Mouse (Mus musculus): ENCODE data around the gene Gxylt2. TPM values are rescaled to one million over a fixed set of nuclear protein-coding genes. Genes with fewer than 3 reads are reported as not detected.

Gene Gxylt2
- polyA plus RNA-seq, 1 experiment from 2014 or later, result 0.93 TPM

DNA sequence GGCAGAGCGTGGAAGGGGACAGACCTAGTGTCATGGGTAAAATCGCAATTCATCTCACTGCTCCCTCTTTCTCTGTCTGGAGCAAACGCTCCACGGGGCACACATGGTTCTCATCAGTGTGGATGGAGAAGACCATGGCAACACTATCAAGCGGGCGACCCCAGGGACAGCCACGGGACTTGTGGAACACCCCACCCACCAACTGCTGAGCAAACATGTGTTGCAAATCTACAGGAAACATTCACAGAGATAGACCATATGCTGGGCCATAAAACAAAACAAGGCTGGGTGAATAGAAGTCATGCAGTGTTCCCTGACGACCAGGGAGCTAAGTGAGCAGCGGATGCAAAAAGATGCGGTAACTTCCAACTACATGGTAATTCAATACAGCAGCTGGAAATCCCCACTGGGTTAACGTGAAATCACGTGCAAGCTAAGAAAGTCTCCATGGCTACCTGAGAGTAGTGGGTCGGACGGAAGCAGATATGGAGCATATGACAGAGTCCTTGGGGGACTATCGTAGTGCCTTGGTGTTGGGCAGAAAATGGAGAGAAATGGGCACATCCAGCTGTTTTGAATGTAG lies 71.5 kb downstream of the Gxylt2 start:
- Histone ChIP-seq H3K4me3 (ENCODE audit: low read depth, low read length) (no peak overlapping the region), H3K36me3 (ENCODE audit: control insufficient read depth, insufficient read depth, low read length) (no peaks in the 10 kb centered on the region), H3K27me3 (ENCODE audit: control insufficient read depth, insufficient read depth, low read length) (no peaks in the 10 kb centered on the region), H3K4me2 (no peak overlapping the region), H3K9me3 (replicated peaks; ENCODE audit: control insufficient read depth, low read length) (no peaks in the 10 kb centered on the region), H3K9ac (ENCODE audit: low read depth, low read length) (no peak overlapping the region), H3K27ac (ENCODE audit: low read depth, low read length) (no peak overlapping the region), H3K4me1 (ENCODE audit: control insufficient read depth, insufficient read depth, low read length) (no peaks in the 10 kb centered on the region)
- WGBS (ENCODE audit: insufficient replicate concordance), result 73% methylated on average over 15 of the region's 15 CpGs
- no peak for ATAC-seq (replicated peaks; ENCODE audit: insufficient number of reproducible peaks, low FRiP score, low TSS enrichment)

DNA sequence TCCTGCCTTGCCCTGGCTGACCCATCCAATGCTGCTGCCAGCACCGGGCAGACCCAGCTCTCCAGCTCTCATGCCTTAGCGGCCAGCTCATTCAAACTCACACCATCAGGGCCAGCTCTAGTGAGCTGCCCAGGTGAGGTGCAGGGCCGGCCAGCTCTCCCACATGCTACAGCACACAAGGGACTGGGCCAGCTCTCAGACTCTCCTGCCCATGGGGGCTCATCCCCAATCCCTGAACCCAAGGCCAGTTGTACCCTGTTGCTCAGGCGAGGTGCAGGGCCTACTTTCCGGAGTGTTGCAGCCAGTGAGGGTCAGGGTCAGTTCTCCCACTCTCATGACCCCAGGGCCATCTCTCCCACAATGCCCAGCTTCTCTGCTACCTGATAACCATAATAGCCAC lies 74.1 kb downstream of the Gxylt2 start:
- Histone ChIP-seq H3K9me3 (replicated peaks; ENCODE audit: control insufficient read depth, low read length) (no peaks in the 10 kb centered on the region), H3K27ac (ENCODE audit: low read depth, low read length) (no peak overlapping the region), H3K4me2 (no peak overlapping the region), H3K9ac (ENCODE audit: low read depth, low read length) (no peak overlapping the region), H3K4me1 (ENCODE audit: control insufficient read depth, insufficient read depth, low read length) (no peaks in the 10 kb centered on the region), H3K36me3 (ENCODE audit: control insufficient read depth, insufficient read depth, low read length) (no peaks in the 10 kb centered on the region), H3K27me3 (ENCODE audit: control insufficient read depth, insufficient read depth, low read length) (no peaks in the 10 kb centered on the region), H3K4me3 (ENCODE audit: low read depth, low read length) (no peak overlapping the region)
- no peak for ATAC-seq (replicated peaks; ENCODE audit: insufficient number of reproducible peaks, low FRiP score, low TSS enrichment)
- 84% methylated on average over 5 of the region's 5 CpGs for WGBS (ENCODE audit: insufficient replicate concordance)

DNA sequence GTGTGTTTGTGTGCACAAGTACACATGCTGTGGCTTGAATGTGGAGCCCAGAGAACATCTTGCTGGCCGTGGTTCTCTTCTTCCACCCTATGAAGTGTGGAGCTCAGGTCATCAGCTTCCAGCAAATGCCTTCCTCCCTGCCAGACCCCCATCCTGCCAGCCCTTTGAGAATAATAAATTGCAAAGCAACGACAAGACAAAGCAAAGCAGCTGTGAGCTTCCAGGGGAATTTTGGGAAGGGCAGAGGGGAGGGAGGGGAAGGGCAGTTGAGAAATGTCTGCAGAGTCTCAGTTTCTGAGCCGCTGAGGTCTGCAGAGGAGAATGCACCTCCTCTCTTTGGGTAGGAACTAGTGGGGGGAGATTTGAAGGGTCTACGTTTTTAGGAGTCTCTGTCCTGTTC lies 75.9 kb downstream of the Gxylt2 start:
- Histone ChIP-seq H3K4me3 (ENCODE audit: low read depth, low read length) (no peak overlapping the region), H3K36me3 (ENCODE audit: control insufficient read depth, insufficient read depth, low read length) (no peaks in the 10 kb centered on the region), H3K9me3 (replicated peaks; ENCODE audit: control insufficient read depth, low read length) (no peaks in the 10 kb centered on the region), H3K9ac (ENCODE audit: low read depth, low read length) (no peak overlapping the region), H3K27ac (ENCODE audit: low read depth, low read length) (no peak overlapping the region), H3K4me1 (ENCODE audit: control insufficient read depth, insufficient read depth, low read length) (no peaks in the 10 kb centered on the region), H3K27me3 (ENCODE audit: control insufficient read depth, insufficient read depth, low read length) (no peaks in the 10 kb centered on the region), H3K4me2 (no peak overlapping the region)
- WGBS (ENCODE audit: insufficient replicate concordance), result 27% methylated on average over 4 of the region's 4 CpGs
- ATAC-seq (replicated peaks; ENCODE audit: insufficient number of reproducible peaks, low FRiP score, low TSS enrichment), result no peak

DNA sequence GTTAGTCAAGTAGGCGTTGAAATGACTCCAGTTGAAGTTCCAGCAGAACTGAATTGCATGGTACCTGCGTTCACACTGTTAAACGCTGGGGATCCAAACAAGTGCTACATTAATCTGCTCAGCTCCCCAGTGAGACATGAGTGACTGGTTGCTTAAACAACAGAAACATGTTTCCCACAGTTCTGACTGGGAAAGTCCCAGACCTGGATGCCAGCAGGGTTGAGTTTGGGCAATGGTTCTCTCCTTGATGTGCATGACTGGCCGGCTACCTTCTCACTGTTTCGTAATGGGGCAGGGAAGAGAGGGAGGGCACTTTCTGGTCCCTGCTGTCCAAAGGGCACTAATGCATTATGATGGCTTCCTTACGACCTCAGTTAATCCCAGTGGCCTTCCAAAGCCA lies 77.1 kb downstream of the Gxylt2 start:
- no peak overlapping the region for H3K4me3 ChIP-seq (ENCODE audit: low read depth, low read length)
- no peaks in the 10 kb centered on the region for H3K4me1 ChIP-seq (ENCODE audit: control insufficient read depth, insufficient read depth, low read length)
- WGBS (ENCODE audit: insufficient replicate concordance), result 80% methylated on average over 6 of the region's 6 CpGs
- ATAC-seq (replicated peaks; ENCODE audit: insufficient number of reproducible peaks, low FRiP score, low TSS enrichment), result no peak
- no peak overlapping the region for H3K9ac ChIP-seq (ENCODE audit: low read depth, low read length)
- no peaks in the 10 kb centered on the region for H3K36me3 ChIP-seq (ENCODE audit: control insufficient read depth, insufficient read depth, low read length)
- H3K9me3 ChIP-seq (replicated peaks; ENCODE audit: control insufficient read depth, low read length), result no peaks in the 10 kb centered on the region
- no peak overlapping the region for H3K27ac ChIP-seq (ENCODE audit: low read depth, low read length)
- no peak overlapping the region for H3K4me2 ChIP-seq
- H3K27me3 ChIP-seq (ENCODE audit: control insufficient read depth, insufficient read depth, low read length), result no peaks in the 10 kb centered on the region

DNA sequence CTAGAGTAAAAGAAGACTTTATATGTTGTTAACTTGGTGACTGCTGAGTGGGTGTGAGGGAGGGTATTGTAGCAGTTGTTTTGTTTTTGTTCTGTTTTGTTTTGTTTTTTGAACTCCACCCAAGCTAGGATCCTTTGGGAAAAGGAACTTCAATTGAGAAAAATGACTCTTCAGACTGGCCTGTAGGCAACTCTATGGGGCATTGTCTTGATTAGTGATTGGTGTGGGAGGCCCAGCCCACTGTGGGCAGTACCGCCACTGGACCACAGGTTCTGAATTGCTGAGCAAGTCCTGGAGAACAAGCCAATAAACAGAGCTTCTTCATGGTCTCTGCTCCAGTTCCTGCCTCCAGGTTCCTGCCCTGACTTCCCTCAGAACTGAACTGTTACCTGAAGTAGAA lies 83.2 kb downstream of the Gxylt2 start:
- 78% methylated on average over 1 of the region's 1 CpGs for WGBS (ENCODE audit: insufficient replicate concordance)
- ATAC-seq (replicated peaks; ENCODE audit: insufficient number of reproducible peaks, low FRiP score, low TSS enrichment), result no peak

DNA sequence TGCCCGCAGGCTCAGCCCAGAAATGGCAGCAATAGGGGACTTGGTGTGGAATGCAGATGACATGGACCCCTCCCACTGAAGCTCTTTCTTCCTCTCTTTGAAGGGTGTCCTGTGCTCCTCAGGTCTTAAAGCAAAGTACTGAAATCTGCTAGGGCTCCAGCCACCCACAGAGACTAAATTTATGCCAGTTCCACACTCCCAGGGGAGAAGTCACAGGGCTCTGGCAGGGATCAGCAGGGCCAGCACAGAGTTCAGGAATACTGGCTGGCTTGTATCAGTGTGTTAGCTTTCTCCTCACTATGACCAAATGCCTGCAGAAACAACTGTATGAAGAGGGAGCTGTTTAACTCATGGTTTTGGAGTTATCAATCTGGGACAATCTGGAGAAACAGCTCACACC lies 84.6 kb downstream of the Gxylt2 start:
- H3K27me3 ChIP-seq (ENCODE audit: control insufficient read depth, insufficient read depth, low read length), result no peaks in the 10 kb centered on the region
- H3K4me3 ChIP-seq (ENCODE audit: low read depth, low read length), result no peak overlapping the region
- no peak overlapping the region for H3K9ac ChIP-seq (ENCODE audit: low read depth, low read length)
- no peak overlapping the region for H3K4me2 ChIP-seq
- WGBS (ENCODE audit: insufficient replicate concordance), result 73% methylated on average over 1 of the region's 1 CpGs
- H3K36me3 ChIP-seq (ENCODE audit: control insufficient read depth, insufficient read depth, low read length), result no peaks in the 10 kb centered on the region
- H3K9me3 ChIP-seq (replicated peaks; ENCODE audit: control insufficient read depth, low read length), result no peaks in the 10 kb centered on the region; the same call in 1 of the 2 replicates
- no peak for ATAC-seq (replicated peaks; ENCODE audit: insufficient number of reproducible peaks, low FRiP score, low TSS enrichment)
- H3K27ac ChIP-seq (ENCODE audit: low read depth, low read length), result no peak overlapping the region
- no peaks in the 10 kb centered on the region for H3K4me1 ChIP-seq (ENCODE audit: control insufficient read depth, insufficient read depth, low read length)

More for the DNA sequence above, 83.2 kb downstream of the Gxylt2 start:
- Histone ChIP-seq H3K27me3 (ENCODE audit: control insufficient read depth, insufficient read depth, low read length) (no peaks in the 10 kb centered on the region), H3K27ac (ENCODE audit: low read depth, low read length) (no peak overlapping the region), H3K9me3 (replicated peaks; ENCODE audit: control insufficient read depth, low read length) (no peaks in the 10 kb centered on the region; the same call in 1 of the 2 replicates), H3K4me3 (ENCODE audit: low read depth, low read length) (no peak overlapping the region), H3K4me1 (ENCODE audit: control insufficient read depth, insufficient read depth, low read length) (no peaks in the 10 kb centered on the region), H3K9ac (ENCODE audit: low read depth, low read length) (no peak overlapping the region), H3K4me2 (no peak overlapping the region), H3K36me3 (ENCODE audit: control insufficient read depth, insufficient read depth, low read length) (no peaks in the 10 kb centered on the region)

DNA sequence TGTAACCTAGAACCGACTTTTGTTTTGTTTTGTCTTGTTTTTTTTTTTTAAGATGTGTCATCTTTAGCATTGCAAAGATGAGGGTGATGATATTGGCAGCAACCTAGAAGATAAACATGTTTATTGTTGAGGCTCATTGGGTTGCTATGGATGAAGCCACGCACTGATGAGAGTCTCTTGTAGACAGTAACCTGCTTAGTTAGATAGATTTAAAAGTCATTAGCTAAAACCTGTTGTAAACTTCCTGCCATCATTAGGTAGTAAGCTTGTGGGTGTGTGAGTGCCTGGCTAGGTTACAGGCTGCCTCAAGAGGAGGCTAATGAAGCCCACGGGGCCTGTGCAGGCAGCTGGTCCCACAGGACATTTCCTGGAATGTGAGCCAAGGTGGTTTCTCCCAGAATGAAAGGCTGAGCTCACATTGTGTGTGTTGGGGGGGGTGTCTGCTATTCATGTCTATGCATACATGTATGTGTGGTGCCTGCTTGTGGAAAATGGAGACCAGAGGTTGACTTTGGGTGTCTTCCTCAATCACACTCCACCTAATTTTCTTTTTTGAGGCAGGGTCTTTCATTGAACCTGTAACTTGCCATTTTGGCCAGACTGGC lies 87.6 kb downstream of the Gxylt2 start:
- Histone ChIP-seq H3K4me3 (ENCODE audit: low read depth, low read length) (no peak overlapping the region), H3K4me2 (no peak overlapping the region), H3K27me3 (ENCODE audit: control insufficient read depth, insufficient read depth, low read length) (no peaks in the 10 kb centered on the region), H3K4me1 (ENCODE audit: control insufficient read depth, insufficient read depth, low read length) (no peaks in the 10 kb centered on the region), H3K9me3 (replicated peaks; ENCODE audit: control insufficient read depth, low read length) (no peaks in the 10 kb centered on the region; the same call in 1 of the 2 replicates), H3K36me3 (ENCODE audit: control insufficient read depth, insufficient read depth, low read length) (no peaks in the 10 kb centered on the region), H3K27ac (ENCODE audit: low read depth, low read length) (no peak overlapping the region), H3K9ac (ENCODE audit: low read depth, low read length) (no peak overlapping the region)
- ATAC-seq (replicated peaks; ENCODE audit: insufficient number of reproducible peaks, low FRiP score, low TSS enrichment), result no peak
- WGBS (ENCODE audit: insufficient replicate concordance), result 73% methylated on average over 3 of the region's 3 CpGs

DNA sequence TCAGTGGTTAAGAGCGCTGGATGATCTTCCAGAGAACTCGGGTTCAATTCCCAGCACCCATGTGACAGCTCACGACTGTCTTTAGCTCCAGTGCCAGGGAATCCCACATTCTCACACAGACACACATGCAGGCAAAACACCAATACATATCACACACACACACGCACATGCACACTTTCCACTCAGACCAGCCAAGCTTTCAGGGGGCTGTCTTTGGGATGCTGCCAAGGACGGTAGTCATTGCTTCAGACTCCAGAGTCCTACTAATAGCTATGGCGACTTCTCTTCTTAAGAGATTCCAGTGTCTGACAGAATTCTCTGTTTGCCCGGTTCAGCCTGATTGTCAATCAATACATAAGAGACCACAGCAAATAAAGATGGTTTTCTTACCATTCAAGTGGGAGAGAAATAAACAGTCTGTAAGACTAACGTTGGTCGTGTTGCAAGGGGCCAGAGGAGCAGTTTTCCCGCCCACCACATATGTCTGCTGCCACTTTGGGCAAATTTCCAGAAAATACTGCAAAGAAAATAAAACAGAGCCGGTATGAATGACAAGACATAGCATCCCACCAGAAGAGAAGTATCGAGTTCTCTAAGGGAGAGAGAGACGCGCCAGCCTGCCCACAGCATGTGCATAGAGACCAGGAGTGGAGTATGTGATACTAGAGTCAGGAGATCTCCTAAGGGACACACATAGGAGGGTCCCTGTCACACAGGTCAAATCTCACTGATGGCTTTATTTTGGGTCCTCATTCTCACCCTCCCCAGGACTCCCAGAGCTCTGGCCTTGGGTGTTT lies 88.6 kb downstream of the Gxylt2 start:
- no peak overlapping the region for H3K4me2 ChIP-seq
- no peak overlapping the region for H3K4me3 ChIP-seq (ENCODE audit: low read depth, low read length)
- H3K27me3 ChIP-seq (ENCODE audit: control insufficient read depth, insufficient read depth, low read length), result no peaks in the 10 kb centered on the region
- H3K9ac ChIP-seq (ENCODE audit: low read depth, low read length), result no peak overlapping the region
- H3K4me1 ChIP-seq (ENCODE audit: control insufficient read depth, insufficient read depth, low read length), result no peaks in the 10 kb centered on the region
- no peaks in the 10 kb centered on the region; the same call in 1 of the 2 replicates for H3K9me3 ChIP-seq (replicated peaks; ENCODE audit: control insufficient read depth, low read length)
- 72% methylated on average over 14 of the region's 14 CpGs for WGBS (ENCODE audit: insufficient replicate concordance)
- H3K36me3 ChIP-seq (ENCODE audit: control insufficient read depth, insufficient read depth, low read length), result no peaks in the 10 kb centered on the region
- ATAC-seq (replicated peaks; ENCODE audit: insufficient number of reproducible peaks, low FRiP score, low TSS enrichment), result no peak
- H3K27ac ChIP-seq (ENCODE audit: low read depth, low read length), result no peak overlapping the region

Measured in heart, embryonic 11.5 days (tissue).